Mouse (Mus musculus) intestine, embryonic 15.5 days (tissue): ENCODE measurements at regions not wholly inside any gene's neighbourhood (a gene's known extent, or its start where the extent isn't known, plus 50 kb on each side); places are given as distances from the start of the nearest gene placed in this dataset.

Source experiments
- ATAC-seq: fragments of 200-750 bp; cut with Nextera tagmentation; 2 replicates; pipeline ENCODE4 v1.8.0; 2017; ENCODE audit warnings: moderate TSS enrichment, moderate library complexity
- H3K27ac ChIP-seq: fragments of 300-500 bp; sonication (generic); 2 replicates; pipeline ENCODE4 v1.5.1; 2015; ENCODE audit warnings: mild to moderate bottlenecking, inconsistent platforms
- H3K27me3 ChIP-seq: fragments of 300-500 bp; sonication (generic); replicated peaks from 2 replicates; pipeline ENCODE4 v1.6.1; 2015; ENCODE audit warnings: inconsistent platforms
- H3K36me3 ChIP-seq: fragments of 300-500 bp; sonication (generic); 2 replicates; pipeline ENCODE4 v1.6.1; 2015; ENCODE audit warnings: inconsistent platforms
- H3K4me1 ChIP-seq: fragments of 300-500 bp; sonication (generic); replicated peaks from 2 replicates; pipeline ENCODE4 v1.6.1; 2015; ENCODE audit warnings: inconsistent platforms
- H3K4me2 ChIP-seq: fragments of 300-500 bp; sonication (generic); replicated peaks from 2 replicates; pipeline ENCODE4 v1.6.1; 2015; ENCODE audit warnings: mild to moderate bottlenecking, inconsistent platforms
- H3K4me3 ChIP-seq: fragments of 300-500 bp; sonication (generic); replicated peaks from 2 replicates; pipeline ENCODE4 v1.5.1; 2015; ENCODE audit warnings: inconsistent platforms
- H3K9ac ChIP-seq: fragments of 300-500 bp; sonication (generic); 2 replicates; pipeline ENCODE4 v1.6.1; 2015; ENCODE audit warnings: inconsistent platforms
- H3K9me3 ChIP-seq: fragments of 300-500 bp; sonication (generic); 2 replicates; pipeline ENCODE4 v1.6.1; 2016; ENCODE audit warnings: inconsistent platforms
- WGBS: fragments of 180-500 bp; shearing (Covaris S2); methylation state at CpG from one replicate; pipeline ENCODE4 v1.1.7; 2015; 5-methylcytosine and 5-hydroxymethylcytosine counted together

GRCm38 (mm10) chr3:19458386-19458785, 170.1 kb downstream of the 1700064H15Rik start:
- H3K36me3 ChIP-seq, result no peaks in the 10 kb centered on the region
- 88% methylated on average over 8 of the region's 8 CpGs for WGBS
- H3K4me1 ChIP-seq, result no peaks in the 10 kb centered on the region
- no peaks in the 10 kb centered on the region for H3K9me3 ChIP-seq
- no peak overlapping the region for H3K9ac ChIP-seq
- no peak overlapping the region for H3K27ac ChIP-seq
- ATAC-seq, result no peak
- H3K4me3 ChIP-seq, result no peak overlapping the region
- H3K27me3 ChIP-seq, result no peaks in the 10 kb centered on the region
- no peak overlapping the region for H3K4me2 ChIP-seq

GRCm38 (mm10) chr3:19457431-19457830, 171.0 kb downstream of the 1700064H15Rik start:
- H3K36me3 ChIP-seq, result no peaks in the 10 kb centered on the region
- no peak overlapping the region for H3K9ac ChIP-seq
- no peaks in the 10 kb centered on the region for H3K27me3 ChIP-seq
- H3K9me3 ChIP-seq, result no peaks in the 10 kb centered on the region
- H3K4me3 ChIP-seq, result no peak overlapping the region
- H3K4me1 ChIP-seq, result no peaks in the 10 kb centered on the region
- no peak for ATAC-seq
- no peak overlapping the region for H3K4me2 ChIP-seq
- no peak overlapping the region for H3K27ac ChIP-seq
- 89% methylated on average over 2 of the region's 2 CpGs for WGBS

- Histone ChIP-seq H3K9me3 (no peaks in the 10 kb centered on the region), H3K36me3 (no peaks in the 10 kb centered on the region), H3K27ac (no peak overlapping the region), H3K4me1 (no peaks in the 10 kb centered on the region), H3K27me3 (no peaks in the 10 kb centered on the region), H3K9ac (no peak overlapping the region), H3K4me3 (no peak overlapping the region), H3K4me2 (no peak overlapping the region)
- no peak for ATAC-seq
- 86% methylated on average over 4 of the region's 4 CpGs for WGBS
Observed at GRCm38 (mm10) chr3:19455838-19456448, 172.5 kb downstream of the 1700064H15Rik start.

- no peak overlapping the region for H3K27ac ChIP-seq
- H3K9me3 ChIP-seq, result no peaks in the 10 kb centered on the region
- no peak overlapping the region for H3K9ac ChIP-seq
- no peaks in the 10 kb centered on the region for H3K27me3 ChIP-seq
- no peaks in the 10 kb centered on the region for H3K4me1 ChIP-seq
- H3K4me2 ChIP-seq, result no peak overlapping the region
- no peak overlapping the region for H3K4me3 ChIP-seq
- 26% methylated on average over 3 of the region's 3 CpGs for WGBS
- H3K36me3 ChIP-seq, result no peaks in the 10 kb centered on the region
- ATAC-seq, result peak; percentile 90
Observed at GRCm38 (mm10) chr3:19451022-19451421, 177.5 kb downstream of the 1700064H15Rik start.

GRCm38 (mm10) chr3:19448931-19449330, 179.5 kb downstream of the 1700064H15Rik start:
- ATAC-seq, result no peak
- Histone ChIP-seq H3K4me1 (no peaks in the 10 kb centered on the region), H3K27me3 (no peaks in the 10 kb centered on the region), H3K4me2 (no peak overlapping the region), H3K9me3 (no peaks in the 10 kb centered on the region), H3K36me3 (no peaks in the 10 kb centered on the region), H3K27ac (no peak overlapping the region), H3K4me3 (no peak overlapping the region), H3K9ac (no peak overlapping the region)
- 86% methylated on average over 3 of the region's 3 CpGs for WGBS

GRCm38 (mm10) chr3:19448192-19448591, 180.3 kb downstream of the 1700064H15Rik start:
- ATAC-seq, result peak; percentile 16; the same call in 1 of the 2 replicates
- Histone ChIP-seq H3K9me3 (no peaks in the 10 kb centered on the region), H3K4me3 (no peak overlapping the region), H3K4me1 (no peaks in the 10 kb centered on the region), H3K4me2 (no peak overlapping the region), H3K36me3 (no peaks in the 10 kb centered on the region), H3K9ac (no peak overlapping the region), H3K27me3 (no peaks in the 10 kb centered on the region), H3K27ac (no peak overlapping the region)
- WGBS, result 80% methylated on average over 2 of the region's 2 CpGs

GRCm38 (mm10) chr3:19447733-19448132, 180.7 kb downstream of the 1700064H15Rik start:
- Histone ChIP-seq H3K36me3 (no peaks in the 10 kb centered on the region), H3K9ac (no peak overlapping the region), H3K4me1 (no peaks in the 10 kb centered on the region), H3K9me3 (no peaks in the 10 kb centered on the region), H3K4me3 (no peak overlapping the region), H3K27me3 (no peaks in the 10 kb centered on the region), H3K27ac (no peak overlapping the region), H3K4me2 (no peak overlapping the region)
- peak; percentile 90 for ATAC-seq
- 60% methylated on average over 1 of the region's 1 CpGs for WGBS

- Histone ChIP-seq H3K36me3 (no peaks in the 10 kb centered on the region), H3K9ac (no peak overlapping the region), H3K4me2 (no peak overlapping the region), H3K4me3 (no peak overlapping the region), H3K27ac (no peak overlapping the region), H3K27me3 (no peaks in the 10 kb centered on the region), H3K4me1 (no peaks in the 10 kb centered on the region), H3K9me3 (no peaks in the 10 kb centered on the region)
- 53% methylated on average over 2 of the region's 2 CpGs for WGBS
- ATAC-seq, result no peak
Observed at GRCm38 (mm10) chr3:19444914-19445313, 183.6 kb downstream of the 1700064H15Rik start.

GRCm38 (mm10) chr3:19441827-19442226, 186.7 kb downstream of the 1700064H15Rik start:
- no peak for ATAC-seq
- WGBS, result 65% methylated on average over 1 of the region's 1 CpGs
- Histone ChIP-seq H3K9ac (no peak overlapping the region), H3K27ac (no peak overlapping the region), H3K27me3 (no peaks in the 10 kb centered on the region), H3K4me3 (no peak overlapping the region), H3K4me1 (no peaks in the 10 kb centered on the region), H3K36me3 (no peaks in the 10 kb centered on the region), H3K4me2 (no peak overlapping the region), H3K9me3 (no peaks in the 10 kb centered on the region)

GRCm38 (mm10) chr3:19430159-19430558, 198.3 kb downstream of the 1700064H15Rik start:
- H3K27ac ChIP-seq, result no peak overlapping the region
- no peaks in the 10 kb centered on the region for H3K36me3 ChIP-seq
- H3K27me3 ChIP-seq, result no peaks in the 10 kb centered on the region
- no peaks in the 10 kb centered on the region for H3K4me1 ChIP-seq
- no peak overlapping the region for H3K4me3 ChIP-seq
- H3K4me2 ChIP-seq, result no peak overlapping the region
- WGBS, result 80% methylated on average over 4 of the region's 4 CpGs
- H3K9me3 ChIP-seq, result no peaks in the 10 kb centered on the region
- no peak for ATAC-seq
- H3K9ac ChIP-seq, result no peak overlapping the region

- no peaks in the 10 kb centered on the region for H3K4me1 ChIP-seq
- H3K4me3 ChIP-seq, result no peak overlapping the region
- H3K4me2 ChIP-seq, result no peak overlapping the region
- H3K27ac ChIP-seq, result no peak overlapping the region
- H3K9me3 ChIP-seq, result no peaks in the 10 kb centered on the region
- H3K27me3 ChIP-seq, result no peaks in the 10 kb centered on the region
- no peak overlapping the region for H3K9ac ChIP-seq
- no peak for ATAC-seq
- H3K36me3 ChIP-seq, result no peaks in the 10 kb centered on the region
- WGBS, result 66% methylated on average over 6 of the region's 6 CpGs
Observed at GRCm38 (mm10) chr3:19429422-19430076, 198.9 kb downstream of the 1700064H15Rik start.

- H3K9me3 ChIP-seq, result no peaks in the 10 kb centered on the region
- H3K27ac ChIP-seq, result no peak overlapping the region
- no peak for ATAC-seq
- H3K4me2 ChIP-seq, result no peak overlapping the region
- H3K4me3 ChIP-seq, result no peak overlapping the region
- no peaks in the 10 kb centered on the region for H3K36me3 ChIP-seq
- no peak overlapping the region for H3K9ac ChIP-seq
- no peaks in the 10 kb centered on the region for H3K27me3 ChIP-seq
- no peaks in the 10 kb centered on the region for H3K4me1 ChIP-seq
Observed at GRCm38 (mm10) chr3:19429010-19429409, 199.5 kb downstream of the 1700064H15Rik start.

GRCm38 (mm10) chr3:19426130-19426556, 202.3 kb downstream of the 1700064H15Rik start:
- Histone ChIP-seq H3K27ac (no peak overlapping the region), H3K36me3 (no peaks in the 10 kb centered on the region), H3K4me3 (no peak overlapping the region), H3K9ac (no peak overlapping the region), H3K4me1 (no peaks in the 10 kb centered on the region), H3K27me3 (no peaks in the 10 kb centered on the region), H3K9me3 (no peaks in the 10 kb centered on the region), H3K4me2 (no peak overlapping the region)
- no peak for ATAC-seq
- WGBS, result 78% methylated on average over 1 of the region's 1 CpGs
